Mouse (Mus musculus) liver, embryonic 13.5 days (tissue): Measurements from ENCODE around the gene Padi4. TPM values are rescaled to one million over a fixed set of nuclear protein-coding genes. Genes with fewer than 3 reads are reported as not detected.

ENCODE experiments used
- ATAC-seq: fragments of 200-750 bp; cut with Nextera tagmentation; 2 replicates; pipeline ENCODE4 v1.8.0; 2017; ENCODE audit warnings: low read depth, mild to moderate bottlenecking, moderate number of reproducible peaks, moderate library complexity
- DNase-seq: peaks from one replicate; pipeline ENCODE4 v3.0.0; 2022
- H3K27ac ChIP-seq: fragments of 300-500 bp; sonication (generic); 2 replicates; pipeline ENCODE4 v1.5.1; 2015; ENCODE audit warnings: moderate library complexity, mild to moderate bottlenecking, inconsistent platforms
- H3K27me3 ChIP-seq: fragments of 300-500 bp; sonication (generic); 2 replicates; pipeline ENCODE4 v1.6.1; 2015; ENCODE audit warnings: mild to moderate bottlenecking, inconsistent platforms
- H3K36me3 ChIP-seq: fragments of 300-500 bp; sonication (generic); 2 replicates; pipeline ENCODE4 v1.6.1; 2015; ENCODE audit warnings: mild to moderate bottlenecking, inconsistent platforms
- H3K4me1 ChIP-seq: fragments of 300-500 bp; sonication (generic); replicated peaks from 2 replicates; pipeline ENCODE4 v1.6.1; 2015; ENCODE audit warnings: inconsistent platforms
- H3K4me2 ChIP-seq: fragments of 300-500 bp; sonication (generic); 2 replicates; pipeline ENCODE4 v1.6.1; 2015; ENCODE audit warnings: inconsistent platforms, mild to moderate bottlenecking, moderate library complexity
- H3K4me3 ChIP-seq: fragments of 300-500 bp; sonication (generic); replicated peaks from 2 replicates; pipeline ENCODE4 v1.5.1; 2015; ENCODE audit warnings: mild to moderate bottlenecking, inconsistent platforms
- H3K9ac ChIP-seq: fragments of 300-500 bp; sonication (generic); 2 replicates; pipeline ENCODE4 v1.6.1; 2015; ENCODE audit warnings: mild to moderate bottlenecking, inconsistent platforms
- H3K9me3 ChIP-seq: fragments of 300-500 bp; sonication (generic); replicated peaks from 2 replicates; pipeline ENCODE4 v1.6.1; 2016; ENCODE audit warnings: inconsistent platforms
- WGBS: fragments of 180-500 bp; shearing (Covaris S2); methylation state at CpG from one replicate; pipeline ENCODE4 v1.1.7; 2015; ENCODE audit not compliant: insufficient replicate concordance; 5-methylcytosine and 5-hydroxymethylcytosine counted together
- polyA plus RNA-seq: library from polyadenylated mRNA; unstranded; fragments of >200 nt; fragmentation: Nextera tagmentation; extraction: Ambion mirVana; gene quantifications from 2 replicates; pipeline ENCODE4 v1.2.1, GENCODE M21; 2015

The Padi4 gene
- polyA plus RNA-seq, 1 experiment from 2014 or later, result 0.37 TPM

GRCm38 (mm10) chr4:140713480-140714365, 60.3 kb downstream of the Padi4 start:
- H3K9me3 ChIP-seq, result no peaks in the 10 kb centered on the region
- no peaks in the 10 kb centered on the region for H3K27me3 ChIP-seq
- H3K4me2 ChIP-seq, result no peak overlapping the region
- peak overlapping the region; percentile 30; the same call in 1 of the 2 replicates for H3K27ac ChIP-seq
- 65% methylated on average over 29 of the region's 29 CpGs for whole genome bisulfite sequencing
- H3K9ac ChIP-seq, result no peak overlapping the region
- peaks cover 37% of the 10 kb centered on the region for H3K4me1 ChIP-seq
- peak; percentile 64 for DNase-seq
- peak; percentile 60 for ATAC-seq
- no peak overlapping the region for H3K4me3 ChIP-seq
- H3K36me3 ChIP-seq, result peaks cover 98% of the 10 kb centered on the region

- no peaks in the 10 kb centered on the region for H3K9me3 ChIP-seq
- peaks cover 99% of the 10 kb centered on the region for H3K36me3 ChIP-seq
- H3K4me2 ChIP-seq, result no peak overlapping the region
- H3K9ac ChIP-seq, result no peak overlapping the region
- ATAC-seq (no peak), DNase-seq (no peak)
- peaks cover 55% of the 10 kb centered on the region for H3K4me1 ChIP-seq
- no peaks in the 10 kb centered on the region for H3K27me3 ChIP-seq
- no peak overlapping the region for H3K27ac ChIP-seq
- 77% methylated on average over 5 of the region's 5 CpGs for WGBS
- H3K4me3 ChIP-seq, result no peak overlapping the region
Measured at GRCm38 (mm10) chr4:140711360-140711759, 62.7 kb downstream of the Padi4 start.

GRCm38 (mm10) chr4:140710781-140711180, 63.3 kb downstream of the Padi4 start:
- DNase-seq, result no peak
- Histone ChIP-seq H3K27ac (no peak overlapping the region), H3K4me1 (peaks cover 61% of the 10 kb centered on the region), H3K27me3 (no peaks in the 10 kb centered on the region), H3K4me3 (no peak overlapping the region), H3K36me3 (peaks cover 99% of the 10 kb centered on the region), H3K4me2 (no peak overlapping the region), H3K9me3 (no peaks in the 10 kb centered on the region), H3K9ac (no peak overlapping the region)
- 80% methylated on average over 10 of the region's 10 CpGs for WGBS
- ATAC-seq, result no peak

- H3K4me2 ChIP-seq, result no peak overlapping the region
- H3K9me3 ChIP-seq, result no peaks in the 10 kb centered on the region
- peaks cover 72% of the 10 kb centered on the region for H3K4me1 ChIP-seq
- H3K27me3 ChIP-seq, result no peaks in the 10 kb centered on the region
- 82% methylated on average over 10 of the region's 10 CpGs for whole genome bisulfite sequencing
- no peak overlapping the region for H3K4me3 ChIP-seq
- no peak overlapping the region for H3K27ac ChIP-seq
- DNase-seq (no peak), ATAC-seq (no peak)
- H3K36me3 ChIP-seq, result peaks cover 100% of the 10 kb centered on the region
- no peak overlapping the region for H3K9ac ChIP-seq
Measured at GRCm38 (mm10) chr4:140709617-140710016, 64.4 kb downstream of the Padi4 start.

GRCm38 (mm10) chr4:140709111-140709510, 64.9 kb downstream of the Padi4 start:
- ATAC-seq, result no peak
- Histone ChIP-seq H3K27ac (no peak overlapping the region), H3K4me2 (no peak overlapping the region), H3K4me3 (no peak overlapping the region), H3K9me3 (no peaks in the 10 kb centered on the region), H3K4me1 (peaks cover 73% of the 10 kb centered on the region), H3K36me3 (peaks cover 100% of the 10 kb centered on the region), H3K9ac (no peak overlapping the region), H3K27me3 (no peaks in the 10 kb centered on the region)
- no peak for DNase-seq
- WGBS, result 88% methylated on average over 7 of the region's 7 CpGs

GRCm38 (mm10) chr4:140708297-140708927, 65.6 kb downstream of the Padi4 start:
- WGBS, result 74% methylated on average over 18 of the region's 18 CpGs
- no peak overlapping the region for H3K9ac ChIP-seq
- DNase-seq (no peak), ATAC-seq (no peak)
- H3K4me1 ChIP-seq, result peaks cover 74% of the 10 kb centered on the region
- peaks cover 98% of the 10 kb centered on the region for H3K36me3 ChIP-seq
- H3K9me3 ChIP-seq, result no peaks in the 10 kb centered on the region
- no peak overlapping the region for H3K4me2 ChIP-seq
- 0 out of 2 replicates have a peak overlapping the region, but pooled peaks have one; percentile 3 for H3K27ac ChIP-seq
- no peaks in the 10 kb centered on the region for H3K27me3 ChIP-seq
- H3K4me3 ChIP-seq, result no peak overlapping the region

- DNase-seq, result no peak
- Histone ChIP-seq H3K4me2 (no peak overlapping the region), H3K9me3 (no peaks in the 10 kb centered on the region), H3K9ac (peak overlapping the region; percentile 41), H3K4me3 (no peak overlapping the region), H3K4me1 (peaks cover 71% of the 10 kb centered on the region), H3K36me3 (peaks cover 90% of the 10 kb centered on the region), H3K27ac (no peak overlapping the region), H3K27me3 (no peaks in the 10 kb centered on the region)
- no peak for ATAC-seq
- 79% methylated on average over 4 of the region's 4 CpGs for WGBS
Measured at GRCm38 (mm10) chr4:140707615-140708014, 66.4 kb downstream of the Padi4 start.

- peaks cover 81% of the 10 kb centered on the region for H3K4me1 ChIP-seq
- peak overlapping the region; percentile 97 for H3K27ac ChIP-seq
- H3K27me3 ChIP-seq, result no peaks in the 10 kb centered on the region
- H3K9me3 ChIP-seq, result no peaks in the 10 kb centered on the region
- 45% methylated on average over 4 of the region's 4 CpGs for WGBS
- no peak for ATAC-seq
- peaks cover 55% of the 10 kb centered on the region for H3K36me3 ChIP-seq
- H3K4me3 ChIP-seq, result peak overlapping the region; percentile 95
- no peak for DNase-seq
- H3K4me2 ChIP-seq, result peak overlapping the region; percentile 96
- H3K9ac ChIP-seq, result peak overlapping the region; percentile 98
Measured at GRCm38 (mm10) chr4:140704166-140704565, 69.9 kb downstream of the Padi4 start.

- peaks cover 50% of the 10 kb centered on the region for H3K36me3 ChIP-seq
- H3K27ac ChIP-seq, result peak overlapping the region; percentile 97
- 26% methylated on average over 8 of the region's 8 CpGs for WGBS
- H3K27me3 ChIP-seq, result no peaks in the 10 kb centered on the region
- peaks cover 81% of the 10 kb centered on the region for H3K4me1 ChIP-seq
- no peaks in the 10 kb centered on the region for H3K9me3 ChIP-seq
- H3K4me2 ChIP-seq, result peak overlapping the region; percentile 96
- H3K9ac ChIP-seq, result peak overlapping the region; percentile 98
- peak overlapping the region; percentile 95 for H3K4me3 ChIP-seq
- ATAC-seq (no peak), DNase-seq (no peak)
Measured at GRCm38 (mm10) chr4:140703636-140704035, 70.4 kb downstream of the Padi4 start.

GRCm38 (mm10) chr4:140702611-140703327, 71.3 kb downstream of the Padi4 start:
- peaks cover 41% of the 10 kb centered on the region for H3K36me3 ChIP-seq
- peak overlapping the region; percentile 95 for H3K4me3 ChIP-seq
- WGBS, result under 1% methylated on average over 47 of the region's 68 CpGs
- ATAC-seq (peak; percentile 78), DNase-seq (peak; percentile 79)
- H3K9ac ChIP-seq, result peak overlapping the region; percentile 98
- H3K27ac ChIP-seq, result peak overlapping the region; percentile 97
- no peaks in the 10 kb centered on the region for H3K9me3 ChIP-seq
- peaks cover 81% of the 10 kb centered on the region for H3K4me1 ChIP-seq
- H3K27me3 ChIP-seq, result no peaks in the 10 kb centered on the region
- peak overlapping the region; percentile 96 for H3K4me2 ChIP-seq
